Mouse (Mus musculus) urinary bladder, adult 2 months (tissue): ENCODE measurements around the gene Cep164. TPM values are rescaled to one million over a fixed set of nuclear protein-coding genes. Genes with fewer than 3 reads are reported as not detected.

Experiments used
- DNase-seq: peaks from one replicate; pipeline ENCODE4 v3.0.0; 2022; ENCODE audit warnings: low spot score
- polyA plus RNA-seq: library from polyadenylated mRNA; depleted of rRNA; stranded (reverse); fragments of >200 nt; gene quantifications from 2 replicates; pipeline ENCODE4 v1.2.3, GENCODE M21; 2012

Cep164 gene
- polyA plus RNA-seq, 1 experiment = 28.5 TPM

DNA sequence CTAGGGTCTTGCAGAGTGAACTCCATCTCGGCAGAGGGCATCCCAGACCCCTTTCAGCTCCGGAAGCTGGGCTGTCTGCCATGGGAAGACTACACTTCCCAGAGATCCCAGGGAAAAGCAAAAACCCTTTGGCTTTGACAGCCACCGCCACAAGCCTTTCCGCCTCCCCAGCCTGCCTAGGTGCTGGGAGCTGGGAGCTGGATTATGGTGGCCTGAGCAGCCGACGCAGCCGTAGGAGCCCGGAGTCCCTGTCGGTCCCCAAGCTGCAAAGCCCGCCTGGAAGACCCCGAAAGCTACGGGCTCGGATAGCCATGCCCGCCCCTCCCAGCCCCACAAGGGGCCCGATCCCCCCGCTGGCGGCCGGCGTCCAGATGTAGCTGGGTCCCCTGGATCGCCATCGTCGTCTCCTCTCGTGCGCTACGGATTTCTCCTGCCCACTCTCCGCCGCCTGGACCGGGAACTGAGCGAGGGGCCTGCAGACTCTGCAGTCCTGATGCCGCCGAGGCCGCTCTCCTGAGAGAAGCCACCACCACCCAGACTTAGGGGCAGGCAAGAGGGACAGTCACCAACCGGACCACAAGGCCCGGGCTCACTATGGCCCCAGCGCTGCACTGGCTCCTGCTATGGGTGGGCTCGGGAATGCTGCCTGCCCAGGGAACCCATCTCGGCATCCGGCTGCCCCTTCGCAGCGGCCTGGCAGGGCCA is 10.1 kb upstream of the Cep164 start, which contains the start of gene Bace1:
TSS of gene Bace1 (plus strand) at position 147 of the 705 bp plus-strand sequence.
- peak; percentile 60 for DNase-seq

GRCm38 (mm10) chr9:45838069-45838433 is 9.6 kb upstream of the Cep164 start:
- no peak for DNase-seq

- no peak for DNase-seq
Observed at GRCm38 (mm10) chr9:45833461-45833860, 5.0 kb upstream of the Cep164 start.

- DNase-seq = no peak
Observed at GRCm38 (mm10) chr9:45832898-45833297, 4.4 kb upstream of the Cep164 start.

- DNase-seq = no peak
Observed at GRCm38 (mm10) chr9:45829107-45829506, 616 bp upstream of the Cep164 start.

DNA sequence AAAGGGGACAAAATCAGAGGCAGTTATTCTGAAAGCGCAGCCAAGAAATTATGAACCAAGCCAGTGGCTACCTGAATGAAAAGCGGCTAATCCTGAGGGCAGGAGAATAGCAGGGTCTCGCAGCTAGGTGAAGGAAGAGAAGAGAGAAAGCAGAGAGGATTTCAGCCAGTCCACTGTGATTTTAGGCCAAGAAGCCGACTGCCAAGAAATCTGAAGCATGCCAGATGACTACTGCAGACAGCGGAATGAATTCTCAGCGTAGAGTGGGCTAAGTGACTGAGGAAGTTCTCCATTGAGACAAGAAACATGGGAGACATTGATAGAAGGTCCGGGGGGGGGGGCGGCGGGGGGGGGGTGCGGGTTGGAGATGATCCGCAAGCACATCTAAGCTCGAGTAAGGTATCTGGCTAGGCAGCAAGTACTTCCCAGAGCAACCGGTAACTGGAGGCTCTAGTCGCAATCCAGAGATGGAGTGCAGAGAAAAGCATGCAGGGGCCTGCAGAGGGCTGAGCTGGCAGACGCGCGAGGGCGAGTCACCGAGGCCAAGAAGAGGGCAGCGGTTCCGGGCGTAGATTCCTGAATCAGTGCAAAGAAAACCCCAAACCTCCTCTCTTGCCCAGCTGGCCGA is 714 bp downstream of the Cep164 start:
- peak; percentile 55 for DNase-seq

- no peak for DNase-seq
Observed at GRCm38 (mm10) chr9:45818406-45819011, 10.0 kb downstream of the Cep164 start.

DNA sequence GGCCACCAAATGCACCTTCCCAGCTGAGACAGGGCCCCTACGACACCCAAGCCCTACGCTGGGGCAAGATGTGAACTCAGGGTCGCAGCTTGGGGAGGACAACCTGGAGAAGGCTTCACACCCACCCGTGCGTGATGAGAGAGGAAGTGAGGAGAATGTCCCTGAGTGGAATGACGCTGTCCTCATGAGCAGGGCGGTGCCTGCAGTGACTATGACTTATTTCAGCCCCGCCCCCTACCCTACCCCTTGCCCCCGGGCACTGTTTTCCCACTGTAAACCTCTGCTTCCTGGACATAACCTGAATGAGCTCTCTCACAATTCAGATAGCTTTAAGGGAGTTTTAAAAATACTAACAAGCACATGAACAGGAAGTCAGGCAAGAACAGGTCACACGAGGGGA is 13.0 kb downstream of the Cep164 start:
- no peak for DNase-seq

- DNase-seq = no peak
Observed at GRCm38 (mm10) chr9:45815113-45815512, 13.4 kb downstream of the Cep164 start.

DNA sequence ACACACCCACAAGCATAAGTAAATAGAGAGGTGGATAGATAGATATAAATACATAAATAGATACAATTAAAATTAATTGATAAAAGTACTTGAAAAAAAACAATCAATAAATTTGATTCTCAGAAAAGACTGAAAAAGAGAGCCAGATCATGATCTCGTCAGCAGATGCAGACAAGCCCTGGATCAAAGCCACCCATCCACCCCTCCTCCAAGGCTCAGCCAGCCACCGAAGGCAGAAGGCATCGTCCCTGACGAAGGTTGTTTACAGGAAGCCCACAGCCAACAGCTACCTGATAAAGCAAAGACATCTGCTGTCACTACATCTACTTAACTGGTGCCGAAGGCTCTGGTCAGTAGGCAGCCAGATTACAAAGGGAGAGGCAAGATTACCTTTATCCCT is 16.5 kb downstream of the Cep164 start:
- DNase-seq = no peak

DNA sequence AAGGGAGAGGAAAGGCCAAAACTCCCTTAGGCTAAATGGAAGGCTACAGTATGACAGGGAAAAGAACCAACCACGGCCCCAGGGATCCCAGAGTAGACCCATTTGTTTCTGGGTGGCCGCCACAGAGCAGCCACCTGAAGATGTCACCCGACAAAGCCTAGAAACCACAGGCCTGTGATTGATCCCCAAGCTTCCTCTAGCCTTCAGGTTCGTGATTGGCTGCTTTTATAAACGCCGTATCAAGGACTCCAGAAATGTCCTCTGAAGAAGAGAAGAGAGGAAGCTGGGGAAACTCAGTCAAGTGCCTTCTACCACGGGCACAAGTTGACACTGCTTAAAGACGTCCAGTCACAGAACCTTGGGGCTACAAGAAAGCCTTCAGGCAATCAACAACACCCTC is 20.7 kb downstream of the Cep164 start:
- no peak for DNase-seq

GRCm38 (mm10) chr9:45807337-45807736 is 21.2 kb downstream of the Cep164 start:
- DNase-seq = no peak

GRCm38 (mm10) chr9:45806847-45807246 is 21.6 kb downstream of the Cep164 start:
- no peak for DNase-seq

DNA sequence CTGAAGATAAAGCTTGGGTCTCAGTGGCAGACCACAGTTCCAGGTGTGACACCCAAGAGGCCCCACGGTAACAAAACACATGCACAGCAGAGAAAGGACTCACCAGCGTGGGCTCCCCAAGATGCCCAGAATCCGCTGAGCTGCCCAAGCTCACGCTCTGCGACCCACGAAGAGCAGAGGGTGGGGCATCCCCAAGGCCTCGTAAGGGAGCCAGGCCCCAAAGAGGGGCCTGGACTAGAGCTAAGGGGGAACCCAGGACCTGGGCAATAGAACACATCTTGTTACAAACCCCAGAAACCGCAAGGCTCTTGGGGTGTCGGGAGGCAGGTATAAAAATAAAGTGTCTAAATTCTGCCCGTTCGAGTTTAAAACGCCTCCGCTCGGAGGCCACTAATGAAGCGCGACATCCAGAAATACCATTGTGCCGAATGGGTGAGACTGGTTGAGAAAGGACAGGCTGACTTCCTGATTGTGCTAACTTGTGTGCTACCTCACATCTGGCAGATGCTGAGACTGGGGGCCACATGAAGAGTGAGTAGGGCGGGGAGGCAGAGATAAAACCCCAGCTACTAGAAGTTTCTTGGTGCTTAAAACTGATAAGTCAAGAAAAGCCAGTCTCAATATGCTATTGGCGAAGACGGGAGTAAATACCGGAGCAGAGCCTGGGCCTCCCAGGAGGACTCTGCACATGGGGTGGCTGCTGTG is 25.3 kb downstream of the Cep164 start:
- DNase-seq = no peak

GRCm38 (mm10) chr9:45799402-45799801 is 29.1 kb downstream of the Cep164 start:
- DNase-seq = no peak

DNA sequence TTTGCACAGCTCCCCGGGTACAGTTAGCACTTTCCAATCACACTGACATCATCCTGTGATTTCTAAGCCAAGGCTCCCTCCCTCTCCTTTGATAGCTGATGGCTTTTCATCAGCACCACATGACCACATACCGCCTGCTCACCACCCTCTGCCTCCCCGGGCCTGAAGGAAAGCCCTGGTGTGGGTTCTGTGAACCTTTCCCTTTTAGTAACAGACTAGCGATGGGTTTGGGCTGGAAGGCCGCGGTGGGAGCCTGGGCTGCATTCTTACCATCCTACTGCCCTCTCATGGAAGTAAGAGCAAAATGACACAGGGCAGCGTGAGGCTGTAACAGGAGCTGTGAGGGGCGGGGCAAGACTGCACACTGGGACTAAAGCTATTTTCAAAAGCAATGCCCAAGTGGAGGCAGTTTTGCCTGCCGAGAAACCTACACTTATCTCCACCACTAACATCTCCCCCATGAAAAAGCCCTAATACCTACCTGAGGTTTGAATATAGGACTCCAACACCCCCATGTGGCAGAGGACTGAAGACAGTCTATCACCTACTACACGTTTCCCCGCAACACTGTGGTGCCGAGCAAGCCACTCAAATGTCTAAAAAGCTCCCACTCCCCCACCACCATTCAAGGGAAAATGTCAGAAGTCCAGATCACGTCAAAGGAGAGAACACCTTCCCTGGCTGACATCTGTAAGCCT is 29.9 kb downstream of the Cep164 start:
- DNase-seq = no peak

DNA sequence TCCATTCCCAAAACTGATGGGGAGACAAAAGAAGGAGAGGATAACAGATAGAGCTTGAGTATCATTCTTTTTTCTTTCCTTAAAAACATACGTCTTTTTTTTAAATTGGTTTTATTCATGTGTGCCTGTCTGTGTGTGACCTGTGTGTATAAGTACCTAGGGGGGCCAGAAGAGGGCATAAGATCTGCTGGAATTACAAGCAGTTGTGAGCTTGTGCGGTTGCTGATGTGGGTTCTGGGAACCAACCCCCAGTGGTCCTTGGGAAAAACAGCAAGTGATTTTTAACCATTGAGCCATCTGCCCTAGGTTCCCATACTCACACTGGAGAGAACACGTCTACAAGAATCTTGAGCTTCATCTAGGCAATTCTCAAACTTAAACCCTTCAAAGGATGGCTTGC is 31.2 kb downstream of the Cep164 start:
- DNase-seq = no peak

GRCm38 (mm10) chr9:45795722-45796121 is 32.8 kb downstream of the Cep164 start:
- DNase-seq = no peak

- no peak for DNase-seq
Observed at GRCm38 (mm10) chr9:45793697-45794096, 34.8 kb downstream of the Cep164 start.

- DNase-seq = no peak
Observed at GRCm38 (mm10) chr9:45792235-45792634, 36.3 kb downstream of the Cep164 start.

DNA sequence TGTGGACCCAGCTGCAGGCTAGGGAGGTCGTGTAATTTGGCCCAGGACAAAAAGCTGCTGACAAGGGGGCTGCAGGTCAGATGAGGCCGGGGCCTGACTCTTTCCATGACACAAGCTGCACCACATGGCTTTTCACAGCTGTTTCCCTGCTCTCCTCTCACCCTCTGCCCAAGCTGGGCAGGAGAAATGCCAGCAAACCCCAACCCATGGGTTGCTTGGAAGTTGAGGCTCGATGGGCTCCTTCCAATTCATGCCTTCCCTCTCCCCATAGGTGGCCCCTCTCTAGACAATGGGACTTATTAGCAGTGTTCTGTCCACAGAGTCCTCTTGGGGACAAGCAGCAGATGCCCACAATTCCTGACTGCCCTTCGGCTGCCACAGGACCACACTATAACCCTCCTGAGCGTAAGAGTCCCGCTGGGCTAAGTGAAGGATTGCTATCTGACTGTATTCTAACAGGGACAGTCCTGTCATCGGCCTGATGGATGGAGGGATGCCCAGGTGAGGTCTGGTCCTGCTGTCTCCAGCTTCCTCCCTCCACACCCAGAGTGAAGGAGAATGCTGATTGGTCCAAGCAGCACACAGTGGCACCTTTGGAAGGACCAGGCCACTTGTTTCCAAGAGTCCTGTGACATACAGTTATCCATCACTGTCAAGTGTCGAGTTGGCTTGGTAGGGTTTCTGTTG is 36.9 kb downstream of the Cep164 start:
- DNase-seq = no peak
